Mouse (Mus musculus): Measurements from ENCODE around the gene Fabp3. TPM values are rescaled to one million over a fixed set of nuclear protein-coding genes. Genes with fewer than 3 reads are reported as not detected.

Gene Fabp3
- total and polyA plus RNA-seq, 2 experiments = 4.2 TPM; not detected in 1

DNA sequence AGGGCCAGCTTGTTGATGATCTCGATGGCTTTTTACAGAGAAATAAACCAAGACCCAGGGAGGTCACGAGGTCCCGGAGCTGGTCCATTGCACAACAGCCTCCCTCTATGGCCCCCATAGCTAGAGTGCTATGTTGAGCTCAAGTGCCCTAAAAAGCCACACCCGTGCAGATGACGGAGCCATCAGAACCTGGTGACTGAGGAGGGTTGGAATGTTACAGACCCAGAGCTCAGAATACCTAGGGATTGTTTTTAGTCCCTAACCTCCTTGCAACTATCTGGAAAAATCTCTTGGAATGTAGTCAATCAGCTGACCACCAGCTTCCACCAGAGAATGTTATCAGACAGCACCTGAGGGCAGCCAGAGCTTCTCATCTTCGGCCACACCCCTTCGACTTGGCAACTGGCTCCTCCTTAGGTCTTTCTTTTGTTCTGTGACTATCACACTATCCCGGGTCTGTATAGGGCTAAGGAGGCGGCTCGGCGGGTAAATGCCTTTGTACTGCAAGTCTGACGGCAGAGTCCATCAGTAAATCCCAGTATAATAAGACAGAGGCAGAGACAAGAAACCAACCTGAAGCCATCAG, 6.0 kb upstream of the Fabp3 start:
- H3K27me3 ChIP-seq (ENCODE audit: control insufficient read depth, insufficient read depth, low read length) = no peaks in the 10 kb centered on the region
- no peaks in the 10 kb centered on the region for H3K79me2 ChIP-seq (ENCODE audit: control insufficient read depth, insufficient read depth, low read length)
- no peak overlapping the region for H3K4me3 ChIP-seq (ENCODE audit: insufficient read depth, low read depth, low read length)
- DNase-seq (ENCODE audit: extremely low read depth, low read depth, low spot score) = no peak
- no peak for TF ChIP-seq POLR2A (IDR thresholded peaks at IDR 0.05; ENCODE audit: extremely low read depth, insufficient read depth, low read length)
- TF ChIP-seq CTCF (IDR thresholded peaks at IDR 0.05; ENCODE audit: low read depth, low read length) = no peak
- H3K9ac ChIP-seq (ENCODE audit: low read depth, low read length) = no peak overlapping the region
- H3K4me1 ChIP-seq (ENCODE audit: control insufficient read depth, insufficient read depth, low read length) = no peaks in the 10 kb centered on the region
- H3K36me3 ChIP-seq (ENCODE audit: control insufficient read depth, insufficient read depth, low read length) = no peaks in the 10 kb centered on the region
- 55% methylated on average over 12 of the region's 12 CpGs for WGBS
- no peak overlapping the region for H3K27ac ChIP-seq (replicated peaks; ENCODE audit: insufficient read depth, low read depth, low read length)

DNA sequence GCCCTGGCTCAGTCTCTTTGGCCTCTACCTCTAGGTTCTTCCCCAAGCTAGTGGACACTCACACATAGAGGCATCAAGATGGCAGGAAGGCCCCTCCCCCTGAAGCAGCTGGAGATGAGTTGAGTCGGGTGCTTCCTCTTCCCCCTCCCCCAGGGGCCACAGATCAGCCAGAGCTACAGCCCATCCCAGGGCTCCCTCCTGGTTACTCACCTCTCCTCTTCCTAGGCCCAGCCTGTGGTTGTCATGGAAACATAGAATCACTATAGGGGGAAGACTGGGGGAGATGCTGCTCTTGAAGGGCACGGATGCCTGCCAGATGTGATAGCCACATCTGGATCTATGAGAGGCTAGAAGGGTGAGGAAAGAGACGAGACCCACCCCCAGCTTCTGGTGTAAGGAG, 3.6 kb upstream of the Fabp3 start:
- Histone ChIP-seq H3K79me2 (ENCODE audit: control insufficient read depth, insufficient read depth, low read length) (no peaks in the 10 kb centered on the region), H3K27ac (replicated peaks; ENCODE audit: insufficient read depth, low read depth, low read length) (no peak overlapping the region), H3K36me3 (ENCODE audit: control insufficient read depth, insufficient read depth, low read length) (no peaks in the 10 kb centered on the region), H3K27me3 (ENCODE audit: control insufficient read depth, insufficient read depth, low read length) (peaks cover 7% of the 10 kb centered on the region; the same call in 1 of the 2 replicates), H3K9ac (ENCODE audit: low read depth, low read length) (no peak overlapping the region), H3K4me3 (ENCODE audit: insufficient read depth, low read depth, low read length) (no peak overlapping the region), H3K4me1 (ENCODE audit: control insufficient read depth, insufficient read depth, low read length) (no peaks in the 10 kb centered on the region; the same call in 1 of the 2 replicates)
- DNase-seq (ENCODE audit: extremely low read depth, low read depth, low spot score) = no peak
- TF ChIP-seq POLR2A (IDR thresholded peaks at IDR 0.05; ENCODE audit: extremely low read depth, insufficient read depth, low read length) = no peak
- no peak for TF ChIP-seq CTCF (IDR thresholded peaks at IDR 0.05; ENCODE audit: low read depth, low read length)
- 41% methylated on average over 3 of the region's 3 CpGs for WGBS

DNA sequence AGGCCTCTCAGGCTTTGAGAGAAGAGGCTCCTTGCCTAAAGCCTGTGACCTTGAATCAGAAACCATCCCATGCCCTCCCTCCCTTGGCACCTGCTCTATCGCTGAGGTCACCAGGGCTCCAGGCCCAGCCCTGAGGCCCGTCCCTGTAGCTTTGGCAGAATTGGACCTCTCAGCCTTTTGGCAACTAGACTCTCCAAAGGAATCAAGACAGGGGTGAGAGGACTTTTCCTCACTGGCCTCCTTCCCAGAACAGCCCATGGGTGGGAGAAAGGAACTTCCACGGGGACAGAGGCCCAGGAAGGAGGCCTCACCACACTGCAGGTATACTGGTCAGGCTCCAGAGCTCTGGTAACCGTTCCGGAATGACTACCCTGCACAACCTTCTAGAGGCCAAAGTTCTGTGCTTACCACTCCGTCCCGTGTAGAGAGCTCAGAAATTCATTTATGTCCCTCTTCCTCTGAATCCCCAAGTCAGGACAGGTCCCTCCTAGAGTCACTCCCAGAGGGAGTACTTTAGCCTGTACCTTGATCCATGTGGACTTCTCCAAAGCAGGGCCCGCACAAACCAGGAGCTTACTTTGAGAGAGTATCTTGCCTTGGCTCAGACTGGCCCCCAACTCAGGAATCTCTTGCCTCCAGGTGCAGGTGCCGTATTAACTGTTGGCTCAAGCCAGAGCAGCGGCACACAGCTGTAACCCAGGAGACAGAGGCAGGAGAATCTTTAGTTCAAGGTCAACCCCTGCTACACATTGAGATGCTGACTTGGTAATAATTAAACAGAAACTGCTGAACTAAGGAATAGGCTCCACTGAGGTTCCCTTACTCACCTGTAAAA, 1.4 kb upstream of the Fabp3 start:
- no peak overlapping the region for H3K4me3 ChIP-seq (ENCODE audit: insufficient read depth, low read depth, low read length)
- WGBS = 74% methylated on average over 10 of the region's 10 CpGs
- H3K27me3 ChIP-seq (ENCODE audit: control insufficient read depth, insufficient read depth, low read length) = peaks cover 7% of the 10 kb centered on the region; the same call in 1 of the 2 replicates
- H3K27ac ChIP-seq (replicated peaks; ENCODE audit: insufficient read depth, low read depth, low read length) = no peak overlapping the region
- TF ChIP-seq CTCF (IDR thresholded peaks at IDR 0.05; ENCODE audit: low read depth, low read length) (no peak), POLR2A (IDR thresholded peaks at IDR 0.05; ENCODE audit: extremely low read depth, insufficient read depth, low read length) (no peak)
- H3K36me3 ChIP-seq (ENCODE audit: control insufficient read depth, insufficient read depth, low read length) = no peaks in the 10 kb centered on the region
- no peaks in the 10 kb centered on the region for H3K79me2 ChIP-seq (ENCODE audit: control insufficient read depth, insufficient read depth, low read length)
- no peak overlapping the region for H3K9ac ChIP-seq (ENCODE audit: low read depth, low read length)
- peak; percentile 26 for DNase-seq (ENCODE audit: extremely low read depth, low read depth, low spot score)
- no peaks in the 10 kb centered on the region; the same call in 1 of the 2 replicates for H3K4me1 ChIP-seq (ENCODE audit: control insufficient read depth, insufficient read depth, low read length)

DNA sequence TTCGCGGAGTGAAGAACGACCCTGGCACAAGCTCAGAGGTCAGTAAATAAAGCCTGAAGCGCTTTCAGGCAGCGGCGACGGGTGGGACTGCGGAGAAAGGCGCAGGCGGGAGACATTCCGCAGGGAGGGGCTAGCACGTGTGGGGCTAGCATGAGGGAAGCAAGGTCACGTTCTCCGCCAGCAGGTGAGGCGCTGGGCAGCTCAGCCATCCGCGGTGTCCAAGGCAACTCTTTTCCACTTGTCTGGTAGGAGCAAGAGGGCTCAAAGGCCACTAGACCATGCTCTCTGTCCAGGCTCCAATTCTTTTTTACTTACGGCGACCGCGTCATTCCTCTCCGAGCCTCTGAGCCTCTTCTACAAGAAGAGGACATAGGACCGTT, 554 bp upstream of the Fabp3 start:
- no peak for DNase-seq (ENCODE audit: extremely low read depth, low read depth, low spot score)
- H3K4me1 ChIP-seq (ENCODE audit: control insufficient read depth, insufficient read depth, low read length) = no peaks in the 10 kb centered on the region; the same call in 1 of the 2 replicates
- H3K9ac ChIP-seq (ENCODE audit: low read depth, low read length) = no peak overlapping the region

DNA sequence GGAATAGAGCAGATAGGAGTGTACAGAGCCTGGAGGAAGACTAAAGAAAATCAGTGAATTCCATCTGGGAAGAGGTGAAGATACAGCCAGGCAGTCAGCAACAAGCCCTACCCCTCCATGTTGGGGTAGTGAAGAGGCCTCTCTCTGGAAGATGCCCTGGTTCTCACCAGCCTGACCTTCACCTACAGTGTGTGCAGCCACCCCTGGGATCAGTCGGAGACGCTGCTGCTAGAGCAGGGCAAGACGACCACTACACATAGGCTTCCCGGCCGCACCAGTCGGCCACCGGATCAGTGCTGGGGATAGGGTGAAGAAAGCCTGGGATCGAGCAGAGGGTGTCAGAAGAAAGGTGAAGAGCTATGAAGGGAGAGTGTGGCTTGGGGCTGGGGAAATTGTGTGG, 859 bp downstream of the Fabp3 start:
- TF ChIP-seq CTCF (IDR thresholded peaks at IDR 0.05; ENCODE audit: low read depth, low read length) (no peak), POLR2A (IDR thresholded peaks at IDR 0.05; ENCODE audit: extremely low read depth, insufficient read depth, low read length) (no peak)
- Histone ChIP-seq H3K9ac (ENCODE audit: low read depth, low read length) (no peak overlapping the region), H3K36me3 (ENCODE audit: control insufficient read depth, insufficient read depth, low read length) (no peaks in the 10 kb centered on the region), H3K4me3 (ENCODE audit: insufficient read depth, low read depth, low read length) (no peak overlapping the region), H3K27ac (replicated peaks; ENCODE audit: insufficient read depth, low read depth, low read length) (no peak overlapping the region), H3K79me2 (ENCODE audit: control insufficient read depth, insufficient read depth, low read length) (no peaks in the 10 kb centered on the region), H3K27me3 (ENCODE audit: control insufficient read depth, insufficient read depth, low read length) (peaks cover 7% of the 10 kb centered on the region; the same call in 1 of the 2 replicates), H3K4me1 (ENCODE audit: control insufficient read depth, insufficient read depth, low read length) (no peaks in the 10 kb centered on the region; the same call in 1 of the 2 replicates)
- 73% methylated on average over 8 of the region's 8 CpGs for WGBS
- DNase-seq (ENCODE audit: extremely low read depth, low read depth, low spot score) = no peak

More for the DNA sequence above, 554 bp upstream of the Fabp3 start:
- Histone ChIP-seq H3K27me3 (ENCODE audit: control insufficient read depth, insufficient read depth, low read length) (peaks cover 7% of the 10 kb centered on the region; the same call in 1 of the 2 replicates), H3K4me3 (ENCODE audit: insufficient read depth, low read depth, low read length) (no peak overlapping the region), H3K79me2 (ENCODE audit: control insufficient read depth, insufficient read depth, low read length) (no peaks in the 10 kb centered on the region), H3K36me3 (ENCODE audit: control insufficient read depth, insufficient read depth, low read length) (no peaks in the 10 kb centered on the region), H3K27ac (replicated peaks; ENCODE audit: insufficient read depth, low read depth, low read length) (no peak overlapping the region)
- TF ChIP-seq CTCF (IDR thresholded peaks at IDR 0.05; ENCODE audit: low read depth, low read length) (no peak), POLR2A (IDR thresholded peaks at IDR 0.05; ENCODE audit: extremely low read depth, insufficient read depth, low read length) (no peak)
- WGBS = 4% methylated on average over 23 of the region's 23 CpGs
